Mouse (Mus musculus) midbrain, embryonic 16.5 days (tissue): ENCODE results near the gene Arhgap15. TPM values are rescaled to one million over a fixed set of nuclear protein-coding genes. Genes with fewer than 3 reads are reported as not detected.
A peak's percentile ranks its signal among the peaks of the same experiment; 100 is the strongest.

ENCODE experiments used
- ATAC-seq: fragments of 200-750 bp; cut with Nextera tagmentation; 2 replicates; pipeline ENCODE4 v1.8.0; 2017; ENCODE audit warnings: moderate TSS enrichment
- H3K27ac ChIP-seq: fragments of 300-500 bp; sonication (generic); 2 replicates; pipeline ENCODE4 v1.5.1; 2014; ENCODE audit warnings: mild to moderate bottlenecking, low read length, mixed read lengths
- H3K27me3 ChIP-seq: fragments of 300-500 bp; sonication (generic); 2 replicates; pipeline ENCODE4 v1.6.1; 2014; ENCODE audit warnings: low read depth, low read length, mixed read lengths; ENCODE audit not compliant: control insufficient read depth, insufficient read depth
- H3K36me3 ChIP-seq: fragments of 300-500 bp; sonication (generic); 2 replicates; pipeline ENCODE4 v1.6.1; 2014; ENCODE audit warnings: mild to moderate bottlenecking, low read length, moderate library complexity, mixed read lengths; ENCODE audit not compliant: control insufficient read depth, insufficient read depth
- H3K4me1 ChIP-seq: fragments of 300-500 bp; sonication (generic); 2 replicates; pipeline ENCODE4 v1.6.1; 2014; ENCODE audit warnings: mild to moderate bottlenecking, low read length, mixed read lengths; ENCODE audit not compliant: control insufficient read depth, insufficient read depth
- H3K4me2 ChIP-seq: fragments of 300-500 bp; sonication (generic); 2 replicates; pipeline ENCODE4 v1.6.1; 2014; ENCODE audit warnings: mild to moderate bottlenecking, low read length, mixed read lengths
- H3K4me3 ChIP-seq: fragments of 300-500 bp; sonication (generic); 2 replicates; pipeline ENCODE4 v1.5.1; 2014; ENCODE audit warnings: low read depth, mild to moderate bottlenecking, low read length, moderate library complexity, mixed read lengths
- H3K9ac ChIP-seq: fragments of 300-500 bp; sonication (generic); 2 replicates; pipeline ENCODE4 v1.6.1; 2014; ENCODE audit warnings: low read depth, low read length, mixed read lengths
- H3K9me3 ChIP-seq: fragments of 300-500 bp; sonication (generic); replicated peaks from 2 replicates; pipeline ENCODE4 v1.6.1; 2014; ENCODE audit warnings: mild to moderate bottlenecking, low read length, mixed read lengths; ENCODE audit not compliant: control insufficient read depth, poor library complexity, severe bottlenecking
- WGBS: fragments of 180-500 bp; shearing (Covaris S2); extraction: QIAGEN DNeasy Blood & Tissue Kit; methylation state at CpG from one replicate; pipeline ENCODE4 v1.1.7; 2014; 5-methylcytosine and 5-hydroxymethylcytosine counted together
- polyA plus RNA-seq: library from polyadenylated mRNA; unstranded; fragments of >200 nt; fragmentation: Nextera tagmentation; extraction: Ambion mirVana; gene quantifications from 2 replicates; pipeline ENCODE4 v1.2.1, GENCODE M21; 2015

Gene Arhgap15
- polyA plus RNA-seq, 1 experiment from 2014 or later, result 1.1 TPM

GRCm38 (mm10) chr2:43766200-43766599, 17.6 kb downstream of the Arhgap15 start:
- H3K9ac ChIP-seq, result no peak overlapping the region
- no peak overlapping the region for H3K4me2 ChIP-seq
- H3K36me3 ChIP-seq, result no peaks in the 10 kb centered on the region
- H3K9me3 ChIP-seq, result no peaks in the 10 kb centered on the region
- ATAC-seq, result no peak
- H3K4me3 ChIP-seq, result no peak overlapping the region
- no peaks in the 10 kb centered on the region for H3K4me1 ChIP-seq
- no peak overlapping the region for H3K27ac ChIP-seq
- no peaks in the 10 kb centered on the region for H3K27me3 ChIP-seq
- 94% methylated on average over 3 of the region's 3 CpGs for WGBS

- H3K27ac ChIP-seq, result no peak overlapping the region
- ATAC-seq, result no peak
- H3K36me3 ChIP-seq, result no peaks in the 10 kb centered on the region
- no peak overlapping the region for H3K4me3 ChIP-seq
- H3K9ac ChIP-seq, result no peak overlapping the region
- H3K9me3 ChIP-seq, result no peaks in the 10 kb centered on the region
- H3K4me1 ChIP-seq, result no peaks in the 10 kb centered on the region
- no peaks in the 10 kb centered on the region for H3K27me3 ChIP-seq
- WGBS, result 96% methylated on average over 2 of the region's 2 CpGs
- no peak overlapping the region for H3K4me2 ChIP-seq
Observed at GRCm38 (mm10) chr2:43769850-43770570, 21.4 kb downstream of the Arhgap15 start.

- Histone ChIP-seq H3K27ac (no peak overlapping the region), H3K27me3 (no peaks in the 10 kb centered on the region), H3K36me3 (no peaks in the 10 kb centered on the region), H3K4me1 (no peaks in the 10 kb centered on the region), H3K9ac (no peak overlapping the region), H3K9me3 (no peaks in the 10 kb centered on the region), H3K4me2 (no peak overlapping the region), H3K4me3 (no peak overlapping the region)
- no peak for ATAC-seq
- WGBS, result 88% methylated on average over 5 of the region's 5 CpGs
Observed at GRCm38 (mm10) chr2:43772640-43773039, 24.0 kb downstream of the Arhgap15 start.

GRCm38 (mm10) chr2:43782157-43782556, 33.5 kb downstream of the Arhgap15 start:
- ATAC-seq, result no peak
- H3K27ac ChIP-seq, result no peak overlapping the region

DNA sequence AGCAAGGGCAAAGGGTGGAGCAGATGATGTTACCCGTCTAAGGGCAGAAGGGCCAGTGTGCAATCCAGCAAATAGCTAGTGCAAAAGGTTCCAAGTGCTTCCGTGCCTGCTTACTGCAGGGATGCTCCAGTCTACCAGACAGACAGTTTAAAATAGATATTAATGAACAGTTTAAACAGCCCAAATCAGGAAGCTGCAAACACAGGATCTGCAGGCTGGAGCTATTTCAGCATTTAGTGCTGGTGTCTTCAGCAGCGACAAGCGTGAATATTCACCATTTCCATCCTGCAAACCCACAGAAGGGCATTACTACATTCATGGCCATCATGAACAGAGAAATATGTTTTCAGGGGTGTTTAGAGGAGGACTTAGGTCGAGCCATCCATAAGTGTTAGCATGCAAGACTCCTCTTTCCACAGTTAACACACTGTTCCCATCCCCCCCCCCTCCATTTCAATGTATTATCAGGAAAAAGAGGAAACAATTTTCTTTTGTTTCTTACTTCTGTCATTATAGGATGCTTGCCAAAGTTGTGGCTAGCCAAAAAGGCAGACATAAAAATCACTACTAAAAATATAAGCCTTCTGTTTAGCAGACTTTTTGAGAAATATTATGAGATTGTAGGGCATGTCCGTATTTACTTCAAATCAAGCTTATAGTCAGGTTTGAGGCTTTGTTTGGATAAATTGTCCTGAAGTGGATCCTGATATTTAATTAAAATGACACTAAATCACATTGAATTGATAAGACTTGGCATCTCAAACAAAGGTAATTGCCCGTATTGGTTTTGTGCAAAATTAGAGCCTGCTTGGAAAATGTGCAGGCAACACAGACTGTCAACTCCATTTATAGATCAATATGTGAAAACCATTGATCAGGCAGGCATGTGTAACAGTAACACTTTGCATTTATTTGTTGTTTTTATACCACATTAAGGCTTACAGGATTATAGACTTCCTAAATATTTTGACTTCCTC, 35.4 kb downstream of the Arhgap15 start:
- H3K9me3 ChIP-seq, result no peaks in the 10 kb centered on the region
- no peak overlapping the region for H3K9ac ChIP-seq
- H3K4me2 ChIP-seq, result no peak overlapping the region
- peaks cover 9% of the 10 kb centered on the region; the same call in 1 of the 2 replicates for H3K4me1 ChIP-seq
- H3K4me3 ChIP-seq, result no peak overlapping the region
- H3K27me3 ChIP-seq, result no peaks in the 10 kb centered on the region
- no peaks in the 10 kb centered on the region for H3K36me3 ChIP-seq
- no peak for ATAC-seq
- H3K27ac ChIP-seq, result no peak overlapping the region
- WGBS, result 71% methylated on average over 7 of the region's 7 CpGs

More at GRCm38 (mm10) chr2:43782157-43782556, 33.5 kb downstream of the Arhgap15 start:
- no peaks in the 10 kb centered on the region for H3K27me3 ChIP-seq
- no peaks in the 10 kb centered on the region for H3K9me3 ChIP-seq
- H3K4me2 ChIP-seq, result no peak overlapping the region
- 0 out of 2 replicates have a peak, but pooled peaks cover 2% of the 10 kb centered on the region for H3K4me1 ChIP-seq
- H3K9ac ChIP-seq, result no peak overlapping the region
- no peak overlapping the region for H3K4me3 ChIP-seq
- WGBS, result 52% methylated on average over 3 of the region's 3 CpGs
- no peaks in the 10 kb centered on the region for H3K36me3 ChIP-seq

- H3K9ac ChIP-seq, result no peak overlapping the region
- ATAC-seq, result no peak
- H3K27ac ChIP-seq, result no peak overlapping the region
- no peaks in the 10 kb centered on the region for H3K27me3 ChIP-seq
- H3K36me3 ChIP-seq, result no peaks in the 10 kb centered on the region
- H3K9me3 ChIP-seq, result no peaks in the 10 kb centered on the region
- WGBS, result 28% methylated on average over 3 of the region's 3 CpGs
- peaks cover 9% of the 10 kb centered on the region; the same call in 1 of the 2 replicates for H3K4me1 ChIP-seq
- H3K4me3 ChIP-seq, result no peak overlapping the region
- no peak overlapping the region for H3K4me2 ChIP-seq
Observed at GRCm38 (mm10) chr2:43786101-43786500, 37.5 kb downstream of the Arhgap15 start.

DNA sequence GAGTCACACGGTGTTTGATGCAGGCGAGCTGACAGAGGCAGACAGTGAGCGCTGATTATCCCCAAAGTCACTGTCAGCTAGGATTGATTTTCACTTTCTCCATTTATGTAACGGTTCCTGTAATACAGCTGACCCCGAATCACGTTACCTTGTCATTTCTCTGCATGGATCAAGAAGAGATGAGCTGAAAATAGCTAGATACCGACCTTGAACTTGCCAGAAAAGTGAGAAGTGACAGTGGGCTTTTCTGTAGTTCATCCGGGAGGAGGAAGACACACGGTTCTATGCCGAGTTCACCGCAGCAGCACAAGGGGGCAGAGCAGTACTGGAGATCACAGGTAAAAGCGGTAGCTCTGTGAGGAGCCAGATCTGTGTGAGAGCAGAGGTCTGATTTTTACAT, 38.5 kb downstream of the Arhgap15 start:
- WGBS, result 42% methylated on average over 12 of the region's 12 CpGs
- Histone ChIP-seq H3K36me3 (no peaks in the 10 kb centered on the region), H3K9me3 (no peaks in the 10 kb centered on the region), H3K9ac (no peak overlapping the region), H3K27ac (no peak overlapping the region), H3K4me3 (no peak overlapping the region), H3K4me2 (no peak overlapping the region), H3K27me3 (no peaks in the 10 kb centered on the region), H3K4me1 (peaks cover 9% of the 10 kb centered on the region; the same call in 1 of the 2 replicates)
- peak; percentile 95 for ATAC-seq

- no peak overlapping the region for H3K4me2 ChIP-seq
- ATAC-seq, result no peak
- no peak overlapping the region for H3K27ac ChIP-seq
- peaks cover 9% of the 10 kb centered on the region; the same call in 1 of the 2 replicates for H3K4me1 ChIP-seq
- H3K27me3 ChIP-seq, result no peaks in the 10 kb centered on the region
- no peaks in the 10 kb centered on the region for H3K36me3 ChIP-seq
- no peak overlapping the region for H3K9ac ChIP-seq
- no peak overlapping the region for H3K4me3 ChIP-seq
- WGBS, result 29% methylated on average over 8 of the region's 8 CpGs
- H3K9me3 ChIP-seq, result no peaks in the 10 kb centered on the region
Observed at GRCm38 (mm10) chr2:43788484-43788883, 39.9 kb downstream of the Arhgap15 start.
